Mouse (Mus musculus): ENCODE measurements around the gene Rpl24.

- TF ChIP-seq CTCF (IDR thresholded peaks at IDR 0.05; ENCODE audit: control insufficient read depth, insufficient read depth, low read length) = no peak
- TF ChIP-seq POLR2A (IDR thresholded peaks at IDR 0.05; ENCODE audit: borderline replicate concordance, control insufficient read depth, low read depth, low read length) = no peak
Measured at GRCm38 (mm10) chr16:55947266-55947665, 18.8 kb upstream of the Rpl24 start.

Measured in bone marrow, adult 2 months (tissue).